Mouse (Mus musculus): ENCODE data around the gene Rras.
A peak's percentile ranks its signal among the peaks of the same experiment; 100 is the strongest.
"Not testable (repeated sequence)": the region's sequence is repeated elsewhere in the genome, so short reads cannot be mapped to it uniquely, and the experiment has no call there.

Gene Rras

DNA sequence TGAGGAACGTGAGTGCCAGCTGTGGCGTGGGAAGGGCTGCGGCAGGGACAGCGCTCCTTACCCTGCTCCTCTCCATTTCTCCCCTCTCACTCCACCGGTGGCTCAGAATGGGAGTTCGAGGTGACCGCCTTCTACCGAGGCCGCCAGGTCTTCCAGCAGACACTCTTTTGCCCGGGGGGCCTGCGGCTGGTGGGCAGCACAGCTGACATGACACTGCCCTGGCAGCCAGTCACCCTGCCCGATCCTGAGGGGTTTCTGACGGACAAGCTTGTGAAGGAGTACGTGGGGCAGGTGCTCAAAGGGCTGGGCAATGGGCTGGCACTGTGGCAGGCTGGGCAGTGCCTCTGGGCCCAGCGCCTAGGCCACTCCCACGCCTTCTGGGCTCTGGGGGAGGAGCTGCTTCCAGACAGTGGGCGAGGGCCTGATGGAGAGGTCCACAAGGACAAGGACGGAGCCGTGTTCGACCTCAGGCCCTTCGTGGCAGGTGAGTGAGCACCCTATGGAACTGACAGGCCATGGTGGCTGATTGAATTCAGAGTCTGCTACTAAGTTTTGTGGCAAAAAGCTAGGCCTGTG lies 17.1 kb upstream of the Rras start:
- peak; percentile 30 for DNase-seq (ENCODE audit: low spot score)

DNA sequence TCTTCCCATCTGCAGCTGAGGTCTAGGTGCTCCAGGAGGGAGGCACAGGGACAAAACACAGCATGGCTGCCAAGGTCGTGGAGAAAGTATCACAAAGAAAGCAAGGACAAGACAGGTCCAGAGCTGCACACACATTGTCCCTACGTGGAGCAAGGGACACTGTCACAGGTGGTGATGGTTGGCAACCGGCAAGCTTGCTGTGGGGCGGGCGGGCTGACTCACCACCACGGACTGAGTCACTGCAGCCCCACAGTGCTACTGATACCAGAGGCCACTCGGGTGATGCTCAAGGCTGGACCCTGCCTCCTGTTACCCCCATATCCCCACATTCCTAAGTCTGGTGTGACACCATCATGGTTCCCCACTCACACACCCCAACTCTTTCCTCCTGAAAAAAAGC lies 15.3 kb upstream of the Rras start:
- no peak for DNase-seq (ENCODE audit: low spot score)

DNA sequence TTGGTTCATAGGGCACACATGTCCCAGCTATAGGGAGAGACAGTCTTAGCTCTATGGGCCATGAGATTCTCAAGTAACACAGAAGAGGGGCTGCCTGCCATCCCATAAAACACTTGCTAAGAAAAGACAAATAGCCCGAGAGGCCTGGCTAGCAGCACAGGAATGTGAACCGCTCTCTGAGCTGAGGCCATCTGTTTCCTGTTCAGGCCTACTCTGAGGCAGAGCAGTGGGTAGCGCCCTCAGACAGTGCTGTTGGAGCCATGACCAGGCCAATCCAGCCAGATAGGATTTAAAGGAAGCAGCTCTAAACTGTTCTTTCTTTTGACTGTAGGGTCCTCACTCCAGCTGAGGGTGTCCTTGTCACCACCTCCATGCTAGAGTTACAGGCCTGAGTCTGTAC lies 13.2 kb upstream of the Rras start:
- DNase-seq (ENCODE audit: low spot score): no peak

- no peak for DNase-seq (ENCODE audit: low spot score)
Observed at GRCm38 (mm10) chr7:45005321-45005992, 12.3 kb upstream of the Rras start.

GRCm38 (mm10) chr7:45006503-45006902 lies 11.3 kb upstream of the Rras start:
- DNase-seq (ENCODE audit: low spot score): no peak

DNA sequence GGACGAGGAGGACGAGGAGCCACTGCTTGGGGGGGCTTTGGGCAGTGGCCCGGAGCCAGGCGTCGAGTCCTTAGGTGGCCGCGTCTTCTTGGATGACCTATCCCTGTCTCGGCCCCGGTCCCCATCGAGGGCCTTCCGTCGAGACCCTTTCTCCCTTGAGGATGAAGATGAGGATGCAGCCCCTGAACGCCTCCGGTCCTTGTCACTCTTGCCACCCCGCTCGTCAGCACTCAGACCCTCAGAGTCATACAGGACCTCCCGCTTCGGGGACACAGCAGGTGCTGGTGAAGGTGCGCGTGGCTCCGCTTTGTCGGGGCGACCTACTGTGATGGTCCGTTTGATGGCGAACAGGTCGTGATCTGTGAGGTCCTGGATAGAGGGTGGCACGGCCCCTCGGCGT lies 10.6 kb upstream of the Rras start:
- no peak for DNase-seq (ENCODE audit: low spot score)

- no peak for DNase-seq (ENCODE audit: low spot score)
Observed at GRCm38 (mm10) chr7:45007846-45008245, 9.9 kb upstream of the Rras start.

GRCm38 (mm10) chr7:45008411-45008810 lies 9.3 kb upstream of the Rras start:
- DNase-seq (ENCODE audit: low spot score): no peak

- no peak for DNase-seq (ENCODE audit: low spot score)
Observed at GRCm38 (mm10) chr7:45012011-45012410, 5.8 kb upstream of the Rras start.

DNA sequence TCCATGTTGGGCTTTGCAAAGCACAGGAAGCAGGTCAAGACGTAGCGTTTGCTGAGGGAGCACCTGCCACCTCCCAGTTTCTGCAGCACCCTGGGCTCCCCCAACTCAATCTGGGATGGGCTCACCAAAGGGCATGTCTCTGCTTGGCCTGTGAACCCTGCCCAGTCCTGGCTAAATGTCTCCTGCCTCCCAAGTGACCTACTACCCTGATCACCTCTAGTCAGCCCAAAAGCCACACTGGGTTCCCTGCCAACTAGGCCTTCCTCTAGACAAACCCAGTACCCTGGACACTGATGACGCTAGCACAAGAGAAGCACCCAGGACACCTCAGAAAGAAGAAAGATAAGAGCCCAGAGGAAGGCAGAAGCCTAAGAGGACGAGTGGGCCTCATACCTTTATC lies 4.9 kb upstream of the Rras start:
- DNase-seq (ENCODE audit: low spot score): no peak

DNA sequence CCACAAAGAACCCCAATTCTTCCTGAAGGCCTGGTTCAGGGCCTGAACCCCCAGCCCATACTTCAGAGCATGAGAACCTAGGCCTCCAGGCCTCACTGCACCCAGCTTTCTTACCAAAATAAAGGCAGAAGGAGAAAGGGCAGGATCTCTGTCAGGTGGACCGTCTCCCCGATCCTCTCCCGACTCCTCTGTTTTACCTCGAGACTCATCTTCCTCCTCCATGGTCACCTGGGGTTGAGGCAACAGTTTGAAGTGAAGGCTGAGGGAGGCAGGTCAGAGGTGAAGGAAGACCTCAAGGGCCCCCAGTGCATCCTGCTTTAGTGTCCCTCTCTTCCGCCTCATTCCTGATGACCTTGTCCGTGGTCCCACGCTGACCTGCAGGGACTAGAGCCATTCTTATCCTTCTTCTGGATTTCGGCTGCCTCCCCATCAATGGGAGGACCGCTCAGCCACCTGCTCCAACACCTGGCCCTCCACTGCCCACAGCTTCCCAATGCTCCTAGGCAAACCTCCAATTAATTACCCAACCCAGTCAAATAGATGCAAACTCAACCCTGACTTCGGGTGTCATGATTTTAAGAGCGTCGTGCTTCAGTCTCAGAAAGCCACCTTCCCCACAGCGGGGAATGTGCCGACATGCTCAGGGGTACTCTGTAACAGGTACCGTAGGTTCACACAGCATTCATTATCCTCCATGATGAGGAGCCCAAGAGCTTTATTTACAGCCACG lies 4.2 kb upstream of the Rras start:
- no peak for DNase-seq (ENCODE audit: low spot score)

DNA sequence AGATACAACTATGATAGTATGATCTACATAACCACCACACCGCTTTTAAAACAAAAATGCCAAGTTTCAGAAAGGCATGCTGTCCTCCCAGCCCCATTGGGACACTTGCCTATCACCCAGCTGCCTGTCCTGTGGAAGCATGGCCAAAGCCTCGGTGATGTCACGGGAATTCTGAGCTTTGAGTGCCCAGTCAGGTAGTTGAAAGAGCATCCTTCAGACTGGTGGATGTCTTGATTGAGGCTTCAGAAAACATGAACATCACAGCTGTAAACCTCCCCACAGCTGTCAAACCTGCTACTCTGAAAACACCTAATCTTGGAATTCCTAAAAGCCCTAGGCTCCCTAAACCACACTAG lies 3.7 kb upstream of the Rras start:
- no peak for DNase-seq (ENCODE audit: low spot score)

- DNase-seq (ENCODE audit: low spot score): no peak
Observed at GRCm38 (mm10) chr7:45015344-45015956, 2.3 kb upstream of the Rras start.

DNA sequence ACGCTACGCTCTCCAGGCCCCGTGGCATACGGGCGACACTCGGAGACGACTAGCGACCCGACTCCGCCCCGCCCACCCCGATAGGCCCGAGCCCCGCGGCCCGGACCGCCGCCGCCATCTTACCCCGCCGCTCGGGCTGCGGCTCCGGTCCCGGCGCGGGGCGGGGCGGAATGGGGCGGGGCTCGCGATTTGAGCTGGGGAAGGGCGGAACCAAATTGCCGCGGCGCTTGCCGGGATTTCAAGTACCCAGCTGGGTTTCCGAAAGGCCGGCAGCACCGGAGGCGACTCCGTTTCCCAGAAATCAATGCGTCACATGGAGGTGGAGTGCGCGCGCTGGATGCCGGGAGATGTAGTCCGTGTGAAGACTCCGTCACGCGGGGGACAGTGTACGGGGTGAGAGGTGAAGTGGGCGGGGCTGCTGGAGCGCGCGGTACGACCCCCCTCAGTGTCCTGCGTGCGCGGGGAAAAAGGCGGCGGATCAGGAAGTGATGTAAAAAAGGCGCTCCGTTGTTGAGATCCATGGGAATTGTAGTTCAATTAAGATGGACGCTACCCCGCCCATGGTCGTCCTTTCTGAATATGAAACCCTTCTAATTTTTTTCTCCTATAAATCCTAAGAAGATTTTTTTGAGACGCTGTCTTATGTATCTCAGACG lies 1.7 kb upstream of the Rras start, which contains the start of gene Scaf1:
Gene Scaf1 (minus strand): TSS at position 407 of the 656 bp plus-strand sequence.
- peak; percentile 98 for DNase-seq (ENCODE audit: low spot score)

GRCm38 (mm10) chr7:45016761-45017160 lies 1.0 kb upstream of the Rras start:
- no peak for DNase-seq (ENCODE audit: low spot score)

DNA sequence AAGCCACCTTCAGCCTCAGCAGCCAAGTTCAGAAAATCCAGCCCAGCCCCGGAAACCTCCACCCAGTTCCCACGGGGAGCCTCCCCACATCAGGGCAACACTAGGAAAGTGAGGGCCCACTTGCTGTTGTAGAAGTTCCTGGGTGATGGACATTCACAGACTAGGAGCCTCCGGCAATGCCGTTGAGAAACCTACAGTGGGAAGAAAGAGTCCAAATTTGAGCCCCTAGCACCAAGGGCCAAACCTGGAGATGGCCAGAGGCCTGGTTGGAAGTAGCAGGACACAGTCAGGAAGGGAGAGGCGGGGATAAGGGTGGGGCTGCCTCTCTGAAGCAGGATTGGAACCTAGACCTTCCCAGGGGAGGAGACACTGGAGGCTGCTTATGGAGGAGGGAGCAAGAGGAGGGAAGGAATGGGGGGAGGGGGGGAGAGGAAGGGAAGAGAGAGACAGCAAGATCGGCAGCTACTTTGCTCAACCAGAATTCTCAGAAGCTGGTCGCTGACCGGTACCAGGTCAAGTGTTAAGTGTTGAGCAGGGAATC lies 1.3 kb downstream of the Rras start:
- DNase-seq (ENCODE audit: low spot score): peak; percentile 77

- no peak for DNase-seq (ENCODE audit: low spot score)
Observed at GRCm38 (mm10) chr7:45020225-45020624, 2.5 kb downstream of the Rras start.

- DNase-seq (ENCODE audit: low spot score): not testable (repeated sequence)
Observed at GRCm38 (mm10) chr7:45023711-45024110, 6.0 kb downstream of the Rras start.

GRCm38 (mm10) chr7:45024281-45025248 lies 6.8 kb downstream of the Rras start:
- no peak for DNase-seq (ENCODE audit: low spot score)

GRCm38 (mm10) chr7:45025601-45026220 lies 8.0 kb downstream of the Rras start:
- DNase-seq (ENCODE audit: low spot score): no peak

DNA sequence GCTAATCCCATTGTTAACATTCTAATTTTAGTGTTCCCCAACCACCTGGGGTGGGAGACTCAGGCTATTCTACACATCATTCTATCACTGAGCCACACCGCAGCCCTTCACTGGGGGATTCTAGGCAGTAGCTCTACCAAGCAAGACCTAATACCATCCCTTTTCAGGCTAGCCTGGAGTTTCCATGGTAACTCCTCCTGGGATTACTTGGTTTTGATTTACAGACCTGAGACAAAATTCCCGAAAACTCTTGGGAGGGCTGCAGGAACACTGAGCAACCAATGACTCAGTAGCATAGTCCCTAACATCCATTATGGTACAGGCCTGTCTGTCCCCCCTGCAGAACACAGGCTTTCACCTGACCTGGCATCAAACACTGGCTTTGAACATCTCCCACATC lies 8.5 kb downstream of the Rras start:
- no peak for DNase-seq (ENCODE audit: low spot score)
